Mouse (Mus musculus) MEL (cell line): ENCODE data around the gene Ublcp1.

Experiments
- CTCF ChIP-seq, 3 experiments: IDR thresholded peaks in 2 of 3; conservative IDR thresholded peaks in 1 of 3; 2 replicates each; pipeline ENCODE4 v1.5.1; 2011 to 2012; ENCODE audit warnings: low read length in 3 of 3, low read depth in 2 of 3, mild to moderate bottlenecking in 2 of 3, improper control_type of control experiment in 1 of 3, inconsistent platforms in 1 of 3, mixed read lengths in 1 of 3, moderate library complexity in 1 of 3; ENCODE audit not compliant: control insufficient read depth in 1 of 3, insufficient read depth in 1 of 3, poor library complexity in 1 of 3, severe bottlenecking in 1 of 3
- EP300 ChIP-seq, 2 experiments: IDR thresholded peaks; 2 replicates each; pipeline ENCODE4 v1.6.1; 2011; ENCODE audit warnings: improper control_type of control experiment in 2 of 2, low read length in 2 of 2, low read depth in 1 of 2, mild to moderate bottlenecking in 1 of 2
- GABPA ChIP-seq: IDR thresholded peaks from 2 replicates; pipeline ENCODE4 v1.6.1; 2012; ENCODE audit warnings: low read depth, mild to moderate bottlenecking, inconsistent platforms, low read length, improper control_type of control experiment, moderate library complexity
- HCFC1 ChIP-seq: IDR thresholded peaks from 2 replicates; pipeline ENCODE4 v1.6.1; 2012; ENCODE audit warnings: low read depth, mild to moderate bottlenecking, inconsistent platforms, low read length, improper control_type of control experiment, moderate library complexity
- KAT2A ChIP-seq: conservative IDR thresholded peaks from 2 replicates; pipeline ENCODE4 v1.6.1; 2012; ENCODE audit warnings: low read depth, low read length, improper control_type of control experiment, inconsistent platforms
- MAFK ChIP-seq: IDR thresholded peaks from 2 replicates; pipeline ENCODE4 v1.6.1; 2011; ENCODE audit warnings: low read depth, mild to moderate bottlenecking, low read length, improper control_type of control experiment, borderline replicate concordance
- MAX ChIP-seq: IDR thresholded peaks from 2 replicates; pipeline ENCODE4 v1.6.1; 2011; ENCODE audit warnings: low read length, improper control_type of control experiment
- NELFE ChIP-seq: IDR thresholded peaks from 2 replicates; pipeline ENCODE4 v1.6.1; 2011; ENCODE audit warnings: low read depth, low read length, improper control_type of control experiment
- POLR2A ChIP-seq, 2 experiments: IDR thresholded peaks; 2 replicates each; pipeline ENCODE4 v1.6.1; 2011 to 2012; ENCODE audit warnings: low read length in 2 of 2, mild to moderate bottlenecking in 2 of 2, control low read depth in 1 of 2, improper control_type of control experiment in 1 of 2, low read depth in 1 of 2, moderate library complexity in 1 of 2; ENCODE audit not compliant: control insufficient read depth in 1 of 2, insufficient read depth in 1 of 2, poor library complexity in 1 of 2
- ZNF384 ChIP-seq: IDR thresholded peaks from 2 replicates; pipeline ENCODE4 v1.6.1; 2012; ENCODE audit warnings: low read depth, mild to moderate bottlenecking, inconsistent platforms, low read length, improper control_type of control experiment

- TF ChIP-seq KAT2A = no peak
- TF ChIP-seq CTCF (IDR thresholded peaks at IDR 0.05 in 2 of 3, conservative IDR thresholded peaks at IDR 0.05 in 1 of 3; ENCODE audit: control insufficient read depth in 1 of 3, insufficient read depth in 1 of 3, low read depth in 2 of 3, low read length in 3 of 3, poor library complexity in 1 of 3, severe bottlenecking in 1 of 3) = no peak
- peak; percentile 45; the same call in 1 of the 2 replicates for TF ChIP-seq NELFE
- TF ChIP-seq MAFK = no peak
- TF ChIP-seq GABPA = no peak
- TF ChIP-seq EP300 (IDR thresholded peaks at IDR 0.05; ENCODE audit: low read depth in 1 of 2, low read length in 2 of 2) = peak; percentile 66 to 75
- TF ChIP-seq MAX = no peak
- no peak for TF ChIP-seq POLR2A (IDR thresholded peaks at IDR 0.05; ENCODE audit: control insufficient read depth in 1 of 2, insufficient read depth in 1 of 2, low read depth in 1 of 2, low read length in 2 of 2, poor library complexity in 1 of 2)
- 0 out of 2 replicates have a peak, but pooled peaks have one; percentile 29 for TF ChIP-seq HCFC1
- TF ChIP-seq ZNF384 = no peak
Observed at GRCm38 (mm10) chr11:44513026-44513422, 42.7 kb upstream of the Ublcp1 start.
